Mouse (Mus musculus) forebrain, embryonic 12.5 days (tissue): ENCODE results near the gene Zfp108. TPM values are rescaled to one million over a fixed set of nuclear protein-coding genes. Genes with fewer than 3 reads are reported as not detected.

ENCODE experiments used
- ATAC-seq: fragments of 200-750 bp; cut with Nextera tagmentation; 2 replicates; pipeline ENCODE4 v1.8.0; 2017; ENCODE audit warnings: moderate TSS enrichment; ENCODE audit not compliant: low FRiP score
- H3K27ac ChIP-seq: fragments of 300-500 bp; sonication (generic); 2 replicates; pipeline ENCODE4 v1.5.1; 2016; ENCODE audit warnings: mild to moderate bottlenecking
- H3K27me3 ChIP-seq: fragments of 300-500 bp; sonication (generic); 2 replicates; pipeline ENCODE4 v1.6.1; 2016; ENCODE audit warnings: mild to moderate bottlenecking
- H3K36me3 ChIP-seq: fragments of 300-500 bp; sonication (generic); replicated peaks from 2 replicates; pipeline ENCODE4 v1.6.1; 2016; ENCODE audit warnings: mild to moderate bottlenecking
- H3K4me1 ChIP-seq: fragments of 300-500 bp; sonication (generic); 2 replicates; pipeline ENCODE4 v1.6.1; 2016
- H3K4me2 ChIP-seq: fragments of 300-500 bp; sonication (generic); 2 replicates; pipeline ENCODE4 v1.6.1; 2016; ENCODE audit warnings: mild to moderate bottlenecking, moderate library complexity
- H3K4me3 ChIP-seq: fragments of 300-500 bp; sonication (generic); replicated peaks from 2 replicates; pipeline ENCODE4 v1.5.1; 2016; ENCODE audit warnings: mild to moderate bottlenecking
- H3K9ac ChIP-seq: fragments of 300-500 bp; sonication (generic); 2 replicates; pipeline ENCODE4 v1.6.1; 2016; ENCODE audit warnings: mild to moderate bottlenecking
- H3K9me3 ChIP-seq: fragments of 300-500 bp; sonication (generic); 2 replicates; pipeline ENCODE4 v1.6.1; 2016
- WGBS: fragments of 180-500 bp; shearing (Covaris S2); methylation state at CpG from one replicate; pipeline ENCODE4 v1.1.7; 2016; 5-methylcytosine and 5-hydroxymethylcytosine counted together
- polyA plus RNA-seq: library from polyadenylated mRNA; unstranded; fragments of >200 nt; fragmentation: Nextera tagmentation; extraction: Ambion mirVana; gene quantifications from 2 replicates; pipeline ENCODE4 v1.2.1, GENCODE M21; 2016

Gene Zfp108
- polyA plus RNA-seq: 3.2 and 3.6 TPM in 2 replicates

GRCm38 (mm10) chr7:24254633-24255474 lies at the start of gene Zfp108:
Zfp108 (plus strand) TSS chr7:24254794.
- Histone ChIP-seq H3K9me3 (no peaks in the 10 kb centered on the region), H3K27me3 (no peaks in the 10 kb centered on the region), H3K9ac (peak within 1 kb of the TSS; percentile 48), H3K4me1 (peaks cover 10% of the 10 kb centered on the region), H3K4me2 (peak within 1 kb of the TSS; percentile 50), H3K27ac (peak within 1 kb of the TSS; percentile 10; the same call in 1 of the 2 replicates), H3K4me3 (peak within 1 kb of the TSS; percentile 42), H3K36me3 (no peaks in the 10 kb centered on the region)
- 24% methylated on average over 21 of the region's 21 CpGs for whole genome bisulfite sequencing
- peak; percentile 93 for ATAC-seq

- H3K4me2 ChIP-seq: peak overlapping the region; percentile 74
- H3K9ac ChIP-seq: peak overlapping the region; percentile 84
- peak; percentile 92 for ATAC-seq
- peak overlapping the region; percentile 63 for H3K4me3 ChIP-seq
- peaks cover 21% of the 10 kb centered on the region for H3K36me3 ChIP-seq
- H3K9me3 ChIP-seq: no peaks in the 10 kb centered on the region
- WGBS: 16% methylated on average over 24 of the region's 24 CpGs
- peaks cover 5% of the 10 kb centered on the region for H3K4me1 ChIP-seq
- H3K27ac ChIP-seq: 0 out of 2 replicates have a peak overlapping the region, but pooled peaks have one; percentile 36
- H3K27me3 ChIP-seq: no peaks in the 10 kb centered on the region
These were observed 46.9 kb upstream of the Zfp108 start for GRCm38 (mm10) chr7:24207488-24208261.

GRCm38 (mm10) chr7:24208282-24208886 lies 46.2 kb upstream of the Zfp108 start:
- peaks cover 5% of the 10 kb centered on the region for H3K4me1 ChIP-seq
- no peaks in the 10 kb centered on the region for H3K9me3 ChIP-seq
- H3K27me3 ChIP-seq: no peaks in the 10 kb centered on the region
- H3K36me3 ChIP-seq: peaks cover 16% of the 10 kb centered on the region
- peak overlapping the region; percentile 63 for H3K4me3 ChIP-seq
- no peak overlapping the region for H3K9ac ChIP-seq
- WGBS: 65% methylated on average over 7 of the region's 7 CpGs
- no peak overlapping the region for H3K27ac ChIP-seq
- peak; percentile 59 for ATAC-seq
- H3K4me2 ChIP-seq: peak overlapping the region; percentile 74

- ATAC-seq: no peak
- 86% methylated on average over 2 of the region's 2 CpGs for WGBS
These were observed 44.3 kb upstream of the Zfp108 start for GRCm38 (mm10) chr7:24210296-24210695.

GRCm38 (mm10) chr7:24211343-24211742 lies 43.3 kb upstream of the Zfp108 start, which contains the start of gene Zfp111:
Zfp111 (minus strand) TSS chr7:24211443.
- 78% methylated on average over 5 of the region's 5 CpGs for WGBS
- ATAC-seq: no peak

More at GRCm38 (mm10) chr7:24210296-24210695, 44.3 kb upstream of the Zfp108 start:
- no peak overlapping the region for H3K4me3 ChIP-seq
- H3K9me3 ChIP-seq: no peaks in the 10 kb centered on the region
- H3K9ac ChIP-seq: no peak overlapping the region
- peaks cover 8% of the 10 kb centered on the region for H3K36me3 ChIP-seq
- no peak overlapping the region for H3K27ac ChIP-seq
- peaks cover 5% of the 10 kb centered on the region for H3K4me1 ChIP-seq
- H3K27me3 ChIP-seq: no peaks in the 10 kb centered on the region
- H3K4me2 ChIP-seq: no peak overlapping the region

GRCm38 (mm10) chr7:24237040-24237791 lies 17.4 kb upstream of the Zfp108 start, which contains the start of gene Zfp109:
Zfp109 (minus strand) TSS chr7:24237560.
- peak; percentile 91 for ATAC-seq
- H3K9ac ChIP-seq: peak within 1 kb of the TSS; percentile 66
- peak within 1 kb of the TSS; percentile 71 for H3K4me3 ChIP-seq
- 0 out of 2 replicates have a peak, but pooled peaks cover 4% of the 10 kb centered on the region for H3K27me3 ChIP-seq
- no peak within 1 kb of the TSS for H3K27ac ChIP-seq
- WGBS: 6% methylated on average over 28 of the region's 28 CpGs
- H3K36me3 ChIP-seq: peaks cover under 1% of the 10 kb centered on the region; the same call in 1 of the 2 replicates
- H3K4me2 ChIP-seq: peak within 1 kb of the TSS; percentile 62
- H3K9me3 ChIP-seq: no peaks in the 10 kb centered on the region
- H3K4me1 ChIP-seq: peaks cover 6% of the 10 kb centered on the region

More at GRCm38 (mm10) chr7:24211343-24211742, 43.3 kb upstream of the Zfp108 start, which contains the start of gene Zfp111:
- H3K27me3 ChIP-seq: no peaks in the 10 kb centered on the region
- H3K27ac ChIP-seq: no peak within 1 kb of the TSS
- no peak within 1 kb of the TSS for H3K4me2 ChIP-seq
- H3K9ac ChIP-seq: no peak within 1 kb of the TSS
- no peak within 1 kb of the TSS for H3K4me3 ChIP-seq
- no peaks in the 10 kb centered on the region for H3K36me3 ChIP-seq
- peaks cover 5% of the 10 kb centered on the region for H3K4me1 ChIP-seq
- no peaks in the 10 kb centered on the region for H3K9me3 ChIP-seq

- H3K9ac ChIP-seq: no peak overlapping the region; the same call in 1 of the 2 replicates
- H3K27me3 ChIP-seq: no peaks in the 10 kb centered on the region
- H3K36me3 ChIP-seq: no peaks in the 10 kb centered on the region
- ATAC-seq: peak; percentile 58
- WGBS: 65% methylated on average over 9 of the region's 9 CpGs
- no peak overlapping the region for H3K27ac ChIP-seq
- peak overlapping the region; percentile 42 for H3K4me3 ChIP-seq
- peak overlapping the region; percentile 50 for H3K4me2 ChIP-seq
- peaks cover 10% of the 10 kb centered on the region for H3K4me1 ChIP-seq
- no peaks in the 10 kb centered on the region for H3K9me3 ChIP-seq
These were observed 597 bp upstream of the Zfp108 start for GRCm38 (mm10) chr7:24253779-24254615.

GRCm38 (mm10) chr7:24259306-24259999 lies 4.9 kb downstream of the Zfp108 start:
- H3K27ac ChIP-seq: no peak overlapping the region
- H3K4me3 ChIP-seq: no peak overlapping the region
- WGBS: 91% methylated on average over 13 of the region's 13 CpGs
- no peak for ATAC-seq
- H3K4me2 ChIP-seq: no peak overlapping the region
- peaks cover 20% of the 10 kb centered on the region for H3K36me3 ChIP-seq
- no peak overlapping the region for H3K9ac ChIP-seq
- H3K27me3 ChIP-seq: no peaks in the 10 kb centered on the region
- H3K4me1 ChIP-seq: peaks cover 7% of the 10 kb centered on the region
- no peaks in the 10 kb centered on the region for H3K9me3 ChIP-seq

GRCm38 (mm10) chr7:24260000-24260312 lies 5.4 kb downstream of the Zfp108 start:
- 91% methylated on average over 4 of the region's 4 CpGs for WGBS
- H3K27ac ChIP-seq: no peak overlapping the region
- peaks cover 5% of the 10 kb centered on the region for H3K4me1 ChIP-seq
- no peak overlapping the region for H3K4me2 ChIP-seq
- no peaks in the 10 kb centered on the region for H3K9me3 ChIP-seq
- no peak overlapping the region for H3K9ac ChIP-seq
- ATAC-seq: no peak
- peaks cover 20% of the 10 kb centered on the region for H3K36me3 ChIP-seq
- no peaks in the 10 kb centered on the region for H3K27me3 ChIP-seq
- H3K4me3 ChIP-seq: no peak overlapping the region
